Mouse (Mus musculus) hindbrain, embryonic 12.5 days (tissue): Measurements from ENCODE around the gene Marveld2. TPM values are rescaled to one million over a fixed set of nuclear protein-coding genes. Genes with fewer than 3 reads are reported as not detected.

Experiments used
- ATAC-seq: fragments of 200-750 bp; cut with Nextera tagmentation; 2 replicates; pipeline ENCODE4 v1.8.0; 2017; ENCODE audit warnings: moderate TSS enrichment; ENCODE audit not compliant: low FRiP score
- H3K27ac ChIP-seq: fragments of 300-500 bp; sonication (generic); 2 replicates; pipeline ENCODE4 v1.5.1; 2016; ENCODE audit warnings: mild to moderate bottlenecking
- H3K27me3 ChIP-seq: fragments of 300-500 bp; sonication (generic); 2 replicates; pipeline ENCODE4 v1.6.1; 2016; ENCODE audit warnings: mild to moderate bottlenecking
- H3K36me3 ChIP-seq: fragments of 300-500 bp; sonication (generic); 2 replicates; pipeline ENCODE4 v1.6.1; 2016; ENCODE audit warnings: mild to moderate bottlenecking
- H3K4me1 ChIP-seq: fragments of 300-500 bp; sonication (generic); 2 replicates; pipeline ENCODE4 v1.6.1; 2016
- H3K4me2 ChIP-seq: fragments of 300-500 bp; sonication (generic); replicated peaks from 2 replicates; pipeline ENCODE4 v1.6.1; 2016; ENCODE audit warnings: mild to moderate bottlenecking
- H3K4me3 ChIP-seq: fragments of 300-500 bp; sonication (generic); 2 replicates; pipeline ENCODE4 v1.5.1; 2016; ENCODE audit warnings: mild to moderate bottlenecking
- H3K9ac ChIP-seq: fragments of 300-500 bp; sonication (generic); 2 replicates; pipeline ENCODE4 v1.6.1; 2016; ENCODE audit warnings: mild to moderate bottlenecking, moderate library complexity
- H3K9me3 ChIP-seq: fragments of 300-500 bp; sonication (generic); replicated peaks from 2 replicates; pipeline ENCODE4 v1.6.1; 2016; ENCODE audit warnings: mild to moderate bottlenecking
- WGBS: fragments of 180-500 bp; shearing (Covaris S2); methylation state at CpG from one replicate; pipeline ENCODE4 v1.1.7; 2016; 5-methylcytosine and 5-hydroxymethylcytosine counted together
- polyA plus RNA-seq: library from polyadenylated mRNA; unstranded; fragments of >200 nt; fragmentation: Nextera tagmentation; extraction: Ambion mirVana; gene quantifications from 2 replicates; pipeline ENCODE4 v1.2.1, GENCODE M21; 2016

Gene Marveld2
- polyA plus RNA-seq: 3.4 and 4.2 TPM in 2 replicates

- WGBS: 2% methylated on average over 77 of the region's 77 CpGs
- no peak within 1 kb of the TSS for H3K27ac ChIP-seq
- peak; percentile 81 for ATAC-seq
Observed at GRCm38 (mm10) chr13:100616181-100617087, at the start of gene Marveld2. TSS of gene Marveld2 (minus strand) at chr13:100616971.

GRCm38 (mm10) chr13:100659864-100660456 lies 43.2 kb upstream of the Marveld2 start:
- peaks cover 8% of the 10 kb centered on the region; the same call in 1 of the 2 replicates for H3K36me3 ChIP-seq
- H3K9me3 ChIP-seq: no peaks in the 10 kb centered on the region
- no peaks in the 10 kb centered on the region for H3K4me1 ChIP-seq
- H3K9ac ChIP-seq: no peak overlapping the region
- 49% methylated on average over 4 of the region's 4 CpGs for WGBS
- peak; percentile 38; the same call in 1 of the 2 replicates for ATAC-seq
- no peak overlapping the region for H3K4me2 ChIP-seq
- no peaks in the 10 kb centered on the region for H3K27me3 ChIP-seq
- no peak overlapping the region for H3K4me3 ChIP-seq
- H3K27ac ChIP-seq: no peak overlapping the region

More at GRCm38 (mm10) chr13:100616181-100617087, at the start of gene Marveld2:
- Histone ChIP-seq H3K9ac (peak within 1 kb of the TSS; percentile 58), H3K4me1 (peaks cover 8% of the 10 kb centered on the region; the same call in 1 of the 2 replicates), H3K9me3 (no peaks in the 10 kb centered on the region), H3K4me2 (peak within 1 kb of the TSS; percentile 82), H3K27me3 (peaks cover 25% of the 10 kb centered on the region), H3K4me3 (peak within 1 kb of the TSS; percentile 54), H3K36me3 (peaks cover 21% of the 10 kb centered on the region)

- no peak for ATAC-seq
- Histone ChIP-seq H3K4me3 (no peak overlapping the region), H3K9ac (no peak overlapping the region), H3K27me3 (no peaks in the 10 kb centered on the region), H3K9me3 (no peaks in the 10 kb centered on the region), H3K36me3 (peaks cover 8% of the 10 kb centered on the region; the same call in 1 of the 2 replicates), H3K4me1 (no peaks in the 10 kb centered on the region), H3K4me2 (no peak overlapping the region), H3K27ac (no peak overlapping the region)
- 97% methylated on average over 5 of the region's 5 CpGs for WGBS
Observed at GRCm38 (mm10) chr13:100658091-100658490, 41.3 kb upstream of the Marveld2 start.

- ATAC-seq: no peak; the same call in 1 of the 2 replicates
- peak within 1 kb of the TSS; percentile 93 for H3K9ac ChIP-seq
- peak within 1 kb of the TSS; percentile 92 for H3K4me2 ChIP-seq
- peaks cover 8% of the 10 kb centered on the region for H3K4me1 ChIP-seq
- peak within 1 kb of the TSS; percentile 98 for H3K27ac ChIP-seq
- whole genome bisulfite sequencing: under 1% methylated on average over 60 of the region's 63 CpGs
- no peaks in the 10 kb centered on the region for H3K9me3 ChIP-seq
- peak within 1 kb of the TSS; percentile 92 for H3K4me3 ChIP-seq
- no peaks in the 10 kb centered on the region for H3K27me3 ChIP-seq
- H3K36me3 ChIP-seq: peaks cover 5% of the 10 kb centered on the region
Observed at GRCm38 (mm10) chr13:100651439-100652186, 34.8 kb upstream of the Marveld2 start, which contains the start of gene Taf9. TSS of gene Taf9 (plus strand) at chr13:100651579.

GRCm38 (mm10) chr13:100650550-100651438 lies 34.0 kb upstream of the Marveld2 start, which contains the start of the genes Ak6 and Rad17:
TSS of gene Ak6 (plus strand) at chr13:100650979.
TSS of gene Rad17 (minus strand) at chr13:100651051.
- H3K4me3 ChIP-seq: peak within 1 kb of the TSS; percentile 92
- H3K27me3 ChIP-seq: no peaks in the 10 kb centered on the region
- peak within 1 kb of the TSS; percentile 92 for H3K4me2 ChIP-seq
- H3K36me3 ChIP-seq: peaks cover 11% of the 10 kb centered on the region
- H3K9ac ChIP-seq: peak within 1 kb of the TSS; percentile 93
- peak; percentile 97 for ATAC-seq
- peak within 1 kb of the TSS; percentile 98 for H3K27ac ChIP-seq
- H3K9me3 ChIP-seq: no peaks in the 10 kb centered on the region
- WGBS: under 1% methylated on average over 71 of the region's 73 CpGs
- H3K4me1 ChIP-seq: peaks cover 8% of the 10 kb centered on the region

GRCm38 (mm10) chr13:100648223-100648622 lies 31.5 kb upstream of the Marveld2 start:
- WGBS: 95% methylated on average over 8 of the region's 8 CpGs
- Histone ChIP-seq H3K27me3 (no peaks in the 10 kb centered on the region), H3K9ac (no peak overlapping the region)

GRCm38 (mm10) chr13:100642471-100643209 lies 25.9 kb upstream of the Marveld2 start:
- H3K27ac ChIP-seq: no peak overlapping the region
- H3K9me3 ChIP-seq: no peaks in the 10 kb centered on the region
- WGBS: 98% methylated on average over 4 of the region's 4 CpGs
- H3K4me2 ChIP-seq: no peak overlapping the region
- ATAC-seq: no peak
- no peaks in the 10 kb centered on the region for H3K27me3 ChIP-seq
- no peak overlapping the region for H3K9ac ChIP-seq
- peaks cover 72% of the 10 kb centered on the region for H3K36me3 ChIP-seq
- no peak overlapping the region for H3K4me3 ChIP-seq
- H3K4me1 ChIP-seq: no peaks in the 10 kb centered on the region

More at GRCm38 (mm10) chr13:100648223-100648622, 31.5 kb upstream of the Marveld2 start:
- Histone ChIP-seq H3K27ac (no peak overlapping the region), H3K4me1 (peaks cover 8% of the 10 kb centered on the region), H3K4me3 (no peak overlapping the region), H3K9me3 (no peaks in the 10 kb centered on the region), H3K4me2 (no peak overlapping the region), H3K36me3 (peaks cover 32% of the 10 kb centered on the region)
- ATAC-seq: no peak

- no peaks in the 10 kb centered on the region for H3K4me1 ChIP-seq
- no peaks in the 10 kb centered on the region for H3K27me3 ChIP-seq
- H3K4me2 ChIP-seq: no peak overlapping the region
- no peaks in the 10 kb centered on the region for H3K9me3 ChIP-seq
- 91% methylated on average over 3 of the region's 3 CpGs for WGBS
- H3K9ac ChIP-seq: no peak overlapping the region
- peaks cover 54% of the 10 kb centered on the region for H3K36me3 ChIP-seq
- H3K27ac ChIP-seq: no peak overlapping the region
- H3K4me3 ChIP-seq: no peak overlapping the region
- no peak for ATAC-seq
Observed at GRCm38 (mm10) chr13:100634106-100634691, 17.4 kb upstream of the Marveld2 start.

GRCm38 (mm10) chr13:100622241-100622640 lies 5.5 kb upstream of the Marveld2 start:
- no peak for ATAC-seq
- H3K4me2 ChIP-seq: no peak overlapping the region
- H3K9me3 ChIP-seq: no peaks in the 10 kb centered on the region
- 90% methylated on average over 4 of the region's 4 CpGs for WGBS
- no peaks in the 10 kb centered on the region for H3K4me1 ChIP-seq
- peaks cover 7% of the 10 kb centered on the region for H3K27me3 ChIP-seq
- H3K9ac ChIP-seq: no peak overlapping the region
- no peak overlapping the region for H3K4me3 ChIP-seq
- peaks cover 57% of the 10 kb centered on the region for H3K36me3 ChIP-seq
- H3K27ac ChIP-seq: no peak overlapping the region

GRCm38 (mm10) chr13:100617583-100617982 lies 812 bp upstream of the Marveld2 start:
- Histone ChIP-seq H3K4me2 (no peak overlapping the region), H3K9me3 (no peaks in the 10 kb centered on the region), H3K4me1 (peaks cover 8% of the 10 kb centered on the region; the same call in 1 of the 2 replicates), H3K27ac (no peak overlapping the region), H3K36me3 (peaks cover 27% of the 10 kb centered on the region), H3K9ac (no peak overlapping the region), H3K27me3 (peaks cover 25% of the 10 kb centered on the region), H3K4me3 (no peak overlapping the region)
- no peak for ATAC-seq
- WGBS: 76% methylated on average over 13 of the region's 13 CpGs
